Mouse (Mus musculus): Measurements from ENCODE around the gene Pf4. TPM values are rescaled to one million over a fixed set of nuclear protein-coding genes. Genes with fewer than 3 reads are reported as not detected.

Gene Pf4
- total and polyA plus RNA-seq, 3 experiments: 37.6 to 73.0 (median 71.1) TPM

DNA sequence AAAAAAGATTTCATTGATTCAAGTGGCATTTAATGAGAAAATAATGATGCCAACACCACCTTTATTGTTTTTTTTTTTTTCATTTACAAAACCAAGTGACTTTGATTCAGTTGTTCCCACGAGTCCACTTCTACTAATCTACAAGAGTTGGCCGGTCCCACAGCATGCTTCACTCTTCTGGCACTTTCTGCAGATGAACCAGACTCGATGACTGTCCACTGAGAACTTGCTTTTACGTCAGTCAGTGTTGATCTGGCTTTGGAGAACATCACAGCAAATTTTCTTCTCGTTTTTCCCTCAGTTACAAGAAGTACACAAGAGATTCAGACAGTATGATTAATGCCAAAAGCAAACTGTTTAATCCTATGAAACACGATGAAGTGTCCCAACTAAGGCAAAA lies 6.6 kb downstream of the Pf4 start:
- no peak overlapping the region for H3K9ac ChIP-seq (ENCODE audit: low read depth, low read length)
- H3K27me3 ChIP-seq (ENCODE audit: control insufficient read depth, insufficient read depth, low read length): no peaks in the 10 kb centered on the region
- no peak overlapping the region for H3K27ac ChIP-seq
- intact Hi-C loops (cut with DNase I): no loop called here
- no peak overlapping the region for H3K4me3 ChIP-seq
- 61% methylated on average over 6 of the region's 6 CpGs for WGBS
- no peaks in the 10 kb centered on the region for H3K36me3 ChIP-seq (ENCODE audit: control insufficient read depth, insufficient read depth, low read length)
- DNase-seq: peak in 1 of 2 experiments; percentile 26
- TF ChIP-seq CTCF (IDR thresholded peaks at IDR 0.05) (no peak), EP300 (IDR thresholded peaks at IDR 0.05; ENCODE audit: insufficient read depth, low read depth, low read length) (no peak), POLR2A (IDR thresholded peaks at IDR 0.05; ENCODE audit: insufficient read depth, low read depth, low read length) (no peak)
- no peaks in the 10 kb centered on the region for H3K79me2 ChIP-seq (replicated peaks; ENCODE audit: control insufficient read depth, insufficient read depth, low read length)
- H3K4me1 ChIP-seq (ENCODE audit: control insufficient read depth, insufficient read depth, low read length): no peaks in the 10 kb centered on the region

DNA sequence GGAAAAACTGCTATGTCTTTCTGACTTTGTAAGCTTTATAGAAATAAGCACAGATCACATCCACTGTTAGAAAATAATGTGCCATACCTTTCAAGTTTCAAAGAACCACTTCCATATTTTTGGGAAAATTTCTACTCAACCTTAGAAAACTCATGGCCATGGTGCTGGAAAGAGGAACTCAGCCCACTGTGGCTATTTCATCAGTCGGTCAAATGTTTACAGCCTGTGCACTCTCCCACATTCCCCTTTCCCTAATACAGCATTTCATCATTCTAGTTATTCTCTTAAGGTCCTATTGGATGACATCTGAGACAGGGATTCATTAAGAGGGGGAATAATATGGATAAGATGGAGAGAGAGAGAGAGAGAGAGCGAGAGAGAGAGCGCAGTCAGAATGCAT lies 11.5 kb downstream of the Pf4 start:
- Histone ChIP-seq H3K4me1 (ENCODE audit: control insufficient read depth, insufficient read depth, low read length) (no peaks in the 10 kb centered on the region), H3K79me2 (replicated peaks; ENCODE audit: control insufficient read depth, insufficient read depth, low read length) (no peaks in the 10 kb centered on the region), H3K9ac (ENCODE audit: low read depth, low read length) (no peak overlapping the region), H3K27me3 (ENCODE audit: control insufficient read depth, insufficient read depth, low read length) (no peaks in the 10 kb centered on the region), H3K36me3 (ENCODE audit: control insufficient read depth, insufficient read depth, low read length) (no peaks in the 10 kb centered on the region), H3K4me3 (no peak overlapping the region), H3K27ac (no peak overlapping the region)
- TF ChIP-seq POLR2A (IDR thresholded peaks at IDR 0.05; ENCODE audit: insufficient read depth, low read depth, low read length) (no peak), EP300 (IDR thresholded peaks at IDR 0.05; ENCODE audit: insufficient read depth, low read depth, low read length) (no peak), CTCF (IDR thresholded peaks at IDR 0.05) (no peak)
- intact Hi-C loops (cut with DNase I): no loop called here
- 86% methylated on average over 3 of the region's 3 CpGs for WGBS
- no peak for DNase-seq

DNA sequence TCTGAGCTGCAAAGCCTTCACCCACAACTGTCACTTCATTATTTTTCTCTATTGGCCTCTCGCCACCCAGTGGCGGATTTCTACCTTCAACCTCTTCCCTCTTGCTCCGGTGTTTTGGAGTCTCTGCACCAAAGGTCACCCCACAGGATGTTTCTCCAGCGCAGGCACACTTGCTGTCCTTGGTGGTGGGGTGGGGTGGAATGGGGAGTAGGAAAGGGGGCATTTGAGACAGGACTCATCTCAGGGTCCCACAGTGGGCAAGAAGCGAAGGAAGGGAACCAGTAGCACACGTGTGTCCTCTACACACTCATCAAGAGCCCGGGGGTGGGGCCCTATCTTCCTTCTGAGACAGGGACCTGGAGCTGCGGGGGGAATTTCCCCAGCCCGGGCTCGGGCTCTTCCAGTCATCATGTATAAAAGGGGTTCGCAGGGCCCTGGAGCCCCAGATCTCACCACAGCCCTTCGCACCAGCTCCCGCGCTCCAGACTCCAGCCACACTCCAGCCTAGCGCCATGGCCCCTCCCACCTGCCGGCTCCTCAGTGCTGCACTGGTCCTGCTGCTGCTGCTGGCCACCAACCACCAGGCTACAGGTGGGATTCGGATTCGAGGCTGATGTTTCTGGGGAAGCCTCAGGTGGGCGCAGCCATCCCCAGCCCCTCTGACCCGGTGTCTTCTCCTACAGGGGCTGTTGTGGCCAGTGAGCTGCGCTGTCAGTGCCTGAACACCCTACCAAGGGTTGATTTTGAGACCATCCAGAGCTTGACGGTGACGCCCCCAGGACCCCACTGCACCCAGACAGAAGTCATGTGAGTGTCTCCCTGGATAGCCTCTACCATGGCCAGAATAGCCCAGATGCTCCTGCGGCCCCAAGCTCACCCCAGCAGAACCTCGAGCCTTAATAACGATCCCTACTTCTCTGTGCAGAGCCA lies 13.7 kb downstream of the Pf4 start, which contains the start of gene Cxcl3:
Cxcl3 (plus strand) TSS at position 445 of the 930 bp plus-strand sequence.
- Histone ChIP-seq H3K4me3 (no peak within 1 kb of the TSS), H3K27me3 (ENCODE audit: control insufficient read depth, insufficient read depth, low read length) (no peaks in the 10 kb centered on the region), H3K27ac (no peak within 1 kb of the TSS), H3K4me1 (ENCODE audit: control insufficient read depth, insufficient read depth, low read length) (no peaks in the 10 kb centered on the region; the same call in 1 of the 2 replicates), H3K79me2 (replicated peaks; ENCODE audit: control insufficient read depth, insufficient read depth, low read length) (no peaks in the 10 kb centered on the region), H3K36me3 (ENCODE audit: control insufficient read depth, insufficient read depth, low read length) (no peaks in the 10 kb centered on the region), H3K9ac (ENCODE audit: low read depth, low read length) (no peak within 1 kb of the TSS)
- intact Hi-C loops (cut with DNase I): loop anchor here (5.0 kb wide), 2 partner anchors 116 to 124 kb away; partner anchors contain the start of gene Cxcl2
- TF ChIP-seq EP300 (IDR thresholded peaks at IDR 0.05; ENCODE audit: insufficient read depth, low read depth, low read length) (no peak), POLR2A (IDR thresholded peaks at IDR 0.05; ENCODE audit: insufficient read depth, low read depth, low read length) (no peak), CTCF (IDR thresholded peaks at IDR 0.05) (peak; percentile 49)
- whole genome bisulfite sequencing: 20% methylated on average over 26 of the region's 26 CpGs
- peak in 1 of 2 experiments; percentile 20 for DNase-seq

DNA sequence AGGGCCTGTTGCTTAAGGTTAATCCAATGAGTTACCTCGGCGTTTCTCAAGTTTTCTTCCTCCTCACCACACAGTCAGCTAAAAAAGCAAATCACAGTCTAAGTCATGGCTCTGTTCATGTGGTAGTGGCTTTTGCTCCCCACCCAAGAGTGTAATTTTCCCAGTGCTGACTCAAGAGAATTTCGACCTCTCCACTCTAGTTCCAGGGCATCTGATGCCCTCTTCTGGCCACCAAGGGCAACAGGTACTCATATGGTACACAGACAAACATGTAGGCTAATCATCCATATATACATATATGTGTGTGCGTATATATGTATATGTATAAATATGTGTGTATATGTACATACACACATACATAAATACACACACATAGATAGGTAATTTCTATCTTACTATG lies 15.9 kb downstream of the Pf4 start:
- H3K79me2 ChIP-seq (replicated peaks; ENCODE audit: control insufficient read depth, insufficient read depth, low read length): no peaks in the 10 kb centered on the region
- no peaks in the 10 kb centered on the region for H3K27me3 ChIP-seq (ENCODE audit: control insufficient read depth, insufficient read depth, low read length)
- intact Hi-C loops (cut with DNase I): loop anchor here (5.0 kb wide), 2 partner anchors 114 to 126 kb away; partner anchors contain the start of gene Cxcl2
- TF ChIP-seq EP300 (IDR thresholded peaks at IDR 0.05; ENCODE audit: insufficient read depth, low read depth, low read length) (no peak), CTCF (IDR thresholded peaks at IDR 0.05) (peak; percentile 53)
- no peak overlapping the region for H3K27ac ChIP-seq
- no peaks in the 10 kb centered on the region; the same call in 1 of the 2 replicates for H3K4me1 ChIP-seq (ENCODE audit: control insufficient read depth, insufficient read depth, low read length)
- DNase-seq: no peak
- no peak overlapping the region for H3K9ac ChIP-seq (ENCODE audit: low read depth, low read length)
- 85% methylated on average over 4 of the region's 4 CpGs for WGBS
- no peaks in the 10 kb centered on the region for H3K36me3 ChIP-seq (ENCODE audit: control insufficient read depth, insufficient read depth, low read length)
- no peak overlapping the region for H3K4me3 ChIP-seq

GRCm38 (mm10) chr5:90789306-90790073 lies 17.3 kb downstream of the Pf4 start:
- Histone ChIP-seq H3K27me3 (ENCODE audit: control insufficient read depth, insufficient read depth, low read length) (no peaks in the 10 kb centered on the region), H3K9ac (ENCODE audit: low read depth, low read length) (no peak overlapping the region), H3K79me2 (replicated peaks; ENCODE audit: control insufficient read depth, insufficient read depth, low read length) (no peaks in the 10 kb centered on the region), H3K4me3 (no peak overlapping the region), H3K4me1 (ENCODE audit: control insufficient read depth, insufficient read depth, low read length) (no peaks in the 10 kb centered on the region; the same call in 1 of the 2 replicates), H3K36me3 (ENCODE audit: control insufficient read depth, insufficient read depth, low read length) (no peaks in the 10 kb centered on the region), H3K27ac (no peak overlapping the region)
- TF ChIP-seq CTCF (IDR thresholded peaks at IDR 0.05): no peak
- TF ChIP-seq EP300 (IDR thresholded peaks at IDR 0.05; ENCODE audit: insufficient read depth, low read depth, low read length): no peak
- no peak for TF ChIP-seq POLR2A (IDR thresholded peaks at IDR 0.05; ENCODE audit: insufficient read depth, low read depth, low read length)
- intact Hi-C loops (cut with DNase I): loop anchor here (5.0 kb wide), 2 partner anchors 113 to 127 kb away; partner anchors contain the start of gene Cxcl2
- 48% methylated on average over 11 of the region's 11 CpGs for WGBS
- no peak for DNase-seq

Data from heart, adult 2 months (tissue).